Mouse (Mus musculus) heart, embryonic 11.5 days (tissue): ENCODE measurements around the gene Rpl36a. TPM values are rescaled to one million over a fixed set of nuclear protein-coding genes. Genes with fewer than 3 reads are reported as not detected.

Experiments used
- ATAC-seq: fragments of 200-750 bp; cut with Nextera tagmentation; replicated peaks from 2 replicates; pipeline ENCODE4 v1.8.0; 2017; ENCODE audit warnings: moderate library complexity; ENCODE audit not compliant: insufficient number of reproducible peaks, low FRiP score, low TSS enrichment
- H3K27ac ChIP-seq: fragments of 300-500 bp; sonication (generic); 2 replicates; pipeline ENCODE4 v1.5.1; 2014; ENCODE audit warnings: mild to moderate bottlenecking, low read depth, low read length
- H3K27me3 ChIP-seq: fragments of 300-500 bp; sonication (generic); 2 replicates; pipeline ENCODE4 v1.6.1; 2014; ENCODE audit warnings: mild to moderate bottlenecking, low read length, mixed read lengths; ENCODE audit not compliant: control insufficient read depth, insufficient read depth
- H3K36me3 ChIP-seq: fragments of 300-500 bp; sonication (generic); 2 replicates; pipeline ENCODE4 v1.6.1; 2014; ENCODE audit warnings: mild to moderate bottlenecking, low read length, moderate library complexity, mixed read lengths; ENCODE audit not compliant: control insufficient read depth, insufficient read depth
- H3K4me1 ChIP-seq: fragments of 300-500 bp; sonication (generic); 2 replicates; pipeline ENCODE4 v1.6.1; 2014; ENCODE audit warnings: low read length; ENCODE audit not compliant: control insufficient read depth, insufficient read depth
- H3K4me2 ChIP-seq: fragments of 300-500 bp; sonication (generic); 2 replicates; pipeline ENCODE4 v1.6.1; 2014; ENCODE audit warnings: mild to moderate bottlenecking, moderate library complexity
- H3K4me3 ChIP-seq: fragments of 300-500 bp; sonication (generic); 2 replicates; pipeline ENCODE4 v1.5.1; 2014; ENCODE audit warnings: low read depth, low read length
- H3K9ac ChIP-seq: fragments of 300-500 bp; sonication (generic); 2 replicates; pipeline ENCODE4 v1.6.1; 2014; ENCODE audit warnings: mild to moderate bottlenecking, low read depth, low read length, moderate library complexity
- H3K9me3 ChIP-seq: fragments of 300-500 bp; sonication (generic); replicated peaks from 2 replicates; pipeline ENCODE4 v1.6.1; 2016; ENCODE audit warnings: low read length; ENCODE audit not compliant: control insufficient read depth
- WGBS: fragments of 180-500 bp; shearing (Covaris S2); extraction: QIAGEN DNeasy Blood & Tissue Kit; methylation state at CpG from one replicate; pipeline ENCODE4 v1.1.7; 2014; ENCODE audit not compliant: insufficient replicate concordance; 5-methylcytosine and 5-hydroxymethylcytosine counted together
- polyA plus RNA-seq: library from polyadenylated mRNA; unstranded; fragments of >200 nt; fragmentation: Nextera tagmentation; extraction: Ambion mirVana; gene quantifications from 2 replicates; pipeline ENCODE4 v1.2.1, GENCODE M21; 2014

Rpl36a gene
- polyA plus RNA-seq, 1 experiment from 2014 or later, result 303 TPM

- H3K4me3 ChIP-seq, result no peak overlapping the region
- no peak for ATAC-seq
- H3K9me3 ChIP-seq, result no peaks in the 10 kb centered on the region
- H3K4me1 ChIP-seq, result no peaks in the 10 kb centered on the region
- no peak overlapping the region for H3K4me2 ChIP-seq
- no peaks in the 10 kb centered on the region for H3K27me3 ChIP-seq
- H3K27ac ChIP-seq, result no peak overlapping the region
- H3K36me3 ChIP-seq, result no peaks in the 10 kb centered on the region
- H3K9ac ChIP-seq, result no peak overlapping the region
- WGBS, result 67% methylated on average over 6 of the region's 6 CpGs
Observed at GRCm38 (mm10) chrX:134554425-134554824, 31.0 kb upstream of the Rpl36a start.

- Histone ChIP-seq H3K4me2 (no peak overlapping the region), H3K4me3 (no peak overlapping the region), H3K4me1 (no peaks in the 10 kb centered on the region), H3K27ac (no peak overlapping the region), H3K9ac (no peak overlapping the region), H3K36me3 (no peaks in the 10 kb centered on the region), H3K9me3 (no peaks in the 10 kb centered on the region), H3K27me3 (no peaks in the 10 kb centered on the region; the same call in 1 of the 2 replicates)
- WGBS, result 66% methylated on average over 4 of the region's 4 CpGs
- no peak for ATAC-seq
Observed at GRCm38 (mm10) chrX:134564326-134564725, 21.1 kb upstream of the Rpl36a start.

GRCm38 (mm10) chrX:134566536-134567222 is 18.8 kb upstream of the Rpl36a start:
- Histone ChIP-seq H3K27me3 (no peaks in the 10 kb centered on the region; the same call in 1 of the 2 replicates), H3K9ac (no peak overlapping the region), H3K4me3 (no peak overlapping the region), H3K27ac (no peak overlapping the region), H3K4me2 (no peak overlapping the region), H3K36me3 (no peaks in the 10 kb centered on the region), H3K9me3 (no peaks in the 10 kb centered on the region), H3K4me1 (no peaks in the 10 kb centered on the region)
- ATAC-seq, result no peak
- WGBS, result 76% methylated on average over 8 of the region's 8 CpGs

- Histone ChIP-seq H3K27me3 (no peaks in the 10 kb centered on the region), H3K36me3 (no peaks in the 10 kb centered on the region), H3K9ac (no peak overlapping the region), H3K4me2 (no peak overlapping the region), H3K4me1 (no peaks in the 10 kb centered on the region), H3K4me3 (no peak overlapping the region), H3K9me3 (no peaks in the 10 kb centered on the region), H3K27ac (no peak overlapping the region)
- ATAC-seq, result no peak
- WGBS, result 75% methylated on average over 4 of the region's 4 CpGs
Observed at GRCm38 (mm10) chrX:134577896-134578295, 7.6 kb upstream of the Rpl36a start.

- H3K4me2 ChIP-seq, result no peak overlapping the region
- no peak overlapping the region for H3K27ac ChIP-seq
- no peaks in the 10 kb centered on the region for H3K4me1 ChIP-seq
- H3K27me3 ChIP-seq, result no peaks in the 10 kb centered on the region
- no peak overlapping the region for H3K9ac ChIP-seq
- 77% methylated on average over 14 of the region's 14 CpGs for WGBS
- no peaks in the 10 kb centered on the region for H3K36me3 ChIP-seq
- ATAC-seq, result no peak
- H3K4me3 ChIP-seq, result no peak overlapping the region
- no peaks in the 10 kb centered on the region for H3K9me3 ChIP-seq
Observed at GRCm38 (mm10) chrX:134580528-134581305, 4.7 kb upstream of the Rpl36a start.

GRCm38 (mm10) chrX:134582270-134582669 is 3.2 kb upstream of the Rpl36a start:
- Histone ChIP-seq H3K9me3 (no peaks in the 10 kb centered on the region), H3K27ac (no peak overlapping the region), H3K27me3 (no peaks in the 10 kb centered on the region), H3K9ac (no peak overlapping the region), H3K4me1 (no peaks in the 10 kb centered on the region), H3K36me3 (no peaks in the 10 kb centered on the region), H3K4me3 (no peak overlapping the region), H3K4me2 (no peak overlapping the region)
- no peak for ATAC-seq
- 68% methylated on average over 11 of the region's 11 CpGs for WGBS

GRCm38 (mm10) chrX:134582888-134583669 is 2.4 kb upstream of the Rpl36a start, which contains the start of gene Btk:
Gene Btk (minus strand): TSS chrX:134583570.
- no peaks in the 10 kb centered on the region for H3K9me3 ChIP-seq
- no peaks in the 10 kb centered on the region for H3K36me3 ChIP-seq
- no peak for ATAC-seq
- H3K4me3 ChIP-seq, result no peak within 1 kb of the TSS
- no peak within 1 kb of the TSS for H3K27ac ChIP-seq
- WGBS, result 77% methylated on average over 11 of the region's 11 CpGs
- H3K4me2 ChIP-seq, result no peak within 1 kb of the TSS
- no peak within 1 kb of the TSS for H3K9ac ChIP-seq
- H3K27me3 ChIP-seq, result no peaks in the 10 kb centered on the region
- H3K4me1 ChIP-seq, result no peaks in the 10 kb centered on the region

- peak overlapping the region; percentile 82 for H3K9ac ChIP-seq
- H3K27ac ChIP-seq, result no peak overlapping the region
- H3K27me3 ChIP-seq, result no peaks in the 10 kb centered on the region
- no peak for ATAC-seq
- WGBS, result 37% methylated on average over 8 of the region's 8 CpGs
- H3K4me3 ChIP-seq, result peak overlapping the region; percentile 59
- H3K4me1 ChIP-seq, result no peaks in the 10 kb centered on the region
- peaks cover 4% of the 10 kb centered on the region; the same call in 1 of the 2 replicates for H3K36me3 ChIP-seq
- peak overlapping the region; percentile 66 for H3K4me2 ChIP-seq
- no peaks in the 10 kb centered on the region for H3K9me3 ChIP-seq
Observed at GRCm38 (mm10) chrX:134586447-134586846, 993 bp downstream of the Rpl36a start.
